Mouse (Mus musculus): ENCODE results near the gene Nfix. TPM values are rescaled to one million over a fixed set of nuclear protein-coding genes. Genes with fewer than 3 reads are reported as not detected.

Gene Nfix
- total RNA-seq, 2 experiments from 2014 or later: 447 to 529 TPM

DNA sequence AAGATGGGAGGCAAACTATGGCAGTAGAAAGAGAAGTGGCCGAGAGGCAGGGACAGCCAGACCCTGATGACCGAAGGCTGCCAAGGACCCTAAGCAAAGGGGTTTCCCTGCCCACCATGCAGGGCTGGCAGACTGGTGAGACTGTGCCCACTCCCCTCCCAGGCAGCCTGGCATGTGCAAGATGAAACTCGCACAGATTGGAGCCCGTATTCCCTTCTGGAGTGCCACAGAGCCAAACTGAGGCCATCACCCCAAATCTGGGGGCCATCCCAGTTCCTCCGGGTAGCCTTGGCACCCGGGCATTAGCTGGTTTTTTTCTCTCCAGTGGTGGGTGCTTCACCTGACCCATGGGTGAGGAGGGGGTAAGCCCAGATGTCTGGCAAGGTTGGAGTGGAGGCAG lies 2.2 kb downstream of the Nfix start:
- DNase-seq: no peak

DNA sequence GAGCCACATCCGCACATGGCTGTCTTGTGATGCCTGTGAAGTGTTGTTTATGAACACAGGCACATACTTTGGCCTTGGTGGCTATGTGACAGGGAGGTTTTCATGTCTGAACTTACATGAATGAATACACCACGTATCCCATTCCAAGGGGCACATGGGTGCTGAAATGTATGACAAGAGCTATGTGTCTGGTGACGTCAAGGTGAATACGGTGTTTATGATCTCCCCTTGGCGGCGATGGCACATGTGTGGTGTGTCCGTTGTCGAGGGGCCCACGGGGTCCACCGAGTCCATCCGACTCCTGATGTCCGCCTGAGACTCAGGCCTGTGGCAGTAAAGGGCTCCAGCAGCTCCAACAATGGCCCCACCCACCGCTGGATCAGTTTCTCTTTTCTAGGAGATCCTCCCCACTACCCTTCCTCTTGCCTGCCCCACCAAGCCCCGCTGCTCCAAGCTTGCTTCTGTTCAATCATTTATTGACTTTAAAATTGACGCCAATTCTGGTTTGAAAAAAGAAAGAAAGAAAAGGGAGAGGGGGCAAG lies 2.8 kb downstream of the Nfix start:
- peak; percentile 39 for DNase-seq

- DNase-seq: peak; percentile 51
Measured at GRCm38 (mm10) chr8:84794486-84794885, 5.7 kb downstream of the Nfix start.

GRCm38 (mm10) chr8:84793791-84794485 lies 6.2 kb downstream of the Nfix start:
- DNase-seq: peak; percentile 80

DNA sequence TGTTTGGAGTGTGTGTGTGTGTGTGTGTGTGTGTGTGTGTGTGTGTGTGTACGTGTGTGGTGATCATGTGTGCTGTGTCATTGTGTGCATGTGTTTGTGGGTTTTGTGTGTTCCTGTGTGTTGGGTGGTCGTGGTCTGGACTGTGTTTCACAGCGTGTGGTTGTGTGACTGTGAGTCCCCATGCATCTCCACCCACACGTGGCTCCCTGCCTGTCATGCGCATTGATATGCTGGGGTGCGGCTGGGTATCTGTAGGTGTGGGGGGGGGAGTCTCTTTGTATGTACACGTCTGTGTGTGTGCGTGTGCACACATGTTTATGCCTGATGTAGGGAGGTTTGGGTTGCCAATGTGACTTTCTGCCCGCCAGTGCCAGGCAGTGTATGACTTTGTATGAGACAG lies 7.0 kb downstream of the Nfix start:
- no peak for DNase-seq

DNA sequence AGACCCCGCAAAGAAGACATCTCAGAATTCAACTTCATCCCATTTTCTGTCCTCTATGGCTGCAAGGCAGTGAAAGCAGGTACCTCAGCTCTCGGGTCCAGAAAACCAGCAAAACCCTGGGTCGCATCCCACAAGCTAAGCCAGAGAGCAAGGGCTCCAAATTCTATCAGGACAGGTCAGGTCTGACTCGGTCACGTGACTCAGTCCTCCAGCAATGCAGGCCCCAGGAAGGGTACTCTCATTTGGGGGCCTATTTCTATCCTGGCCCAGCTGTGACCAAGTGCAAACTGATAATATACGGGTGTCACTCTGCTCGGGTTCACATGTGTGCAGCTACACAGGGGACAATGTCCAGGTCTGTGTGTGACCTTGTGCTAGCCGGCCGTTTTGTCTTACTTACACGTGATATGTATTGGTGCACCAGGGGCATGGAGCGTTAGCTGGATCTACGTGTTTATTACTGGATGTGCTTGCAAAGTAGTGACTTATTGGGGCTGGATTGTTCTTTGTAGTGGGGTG lies 7.7 kb downstream of the Nfix start:
- DNase-seq: no peak

- DNase-seq: peak; percentile 33
Measured at GRCm38 (mm10) chr8:84790537-84790936, 9.6 kb downstream of the Nfix start.

DNA sequence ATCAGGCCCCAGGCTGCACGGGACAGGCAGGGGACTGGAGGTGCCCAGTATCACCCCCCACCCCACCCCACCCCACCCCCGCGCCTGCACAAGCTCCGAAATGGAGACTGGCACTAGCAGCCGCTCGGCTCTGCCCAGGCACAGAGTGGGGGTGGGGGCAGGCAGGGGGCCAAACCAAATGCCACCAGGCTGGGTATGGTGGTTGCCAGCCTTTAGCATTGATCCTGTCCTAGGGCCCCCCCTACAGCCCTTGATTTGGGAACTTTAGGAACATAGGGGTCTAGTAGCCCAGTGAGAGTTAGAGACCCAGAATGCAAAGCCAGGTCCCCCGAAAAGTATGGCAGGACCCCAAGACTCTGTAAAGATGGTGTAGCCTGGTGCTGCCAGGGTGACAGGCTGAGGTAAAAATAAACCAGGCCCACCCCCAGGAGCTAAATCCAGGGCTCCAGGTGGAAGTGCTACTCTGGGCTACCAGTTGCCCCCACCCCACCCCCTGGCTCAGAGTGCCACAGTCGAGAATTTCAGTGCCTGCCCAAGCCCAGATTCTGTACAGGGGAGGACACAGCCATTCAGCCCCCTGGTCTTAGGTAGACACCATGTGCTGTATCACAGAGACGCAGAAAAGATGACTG lies 10.2 kb downstream of the Nfix start:
- DNase-seq: peak; percentile 86

DNA sequence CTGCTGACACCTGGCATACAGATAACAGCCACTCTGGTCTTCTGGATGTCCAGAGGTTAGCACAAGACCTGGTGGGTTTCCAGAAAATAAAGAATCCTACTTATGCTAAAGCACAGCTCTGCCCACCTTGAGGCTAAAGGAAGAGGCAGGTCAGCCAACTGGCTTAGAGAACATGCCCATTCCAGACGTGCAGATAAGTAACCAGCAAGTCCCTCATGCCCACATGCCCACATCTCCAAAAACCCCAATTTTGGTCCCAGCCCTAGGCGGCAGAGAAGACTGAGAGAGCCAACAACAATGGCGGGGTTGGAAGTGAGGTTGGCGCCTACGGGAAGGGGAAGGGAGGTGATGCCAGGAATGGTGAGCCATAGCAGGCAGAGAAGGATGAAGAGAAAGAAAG lies 10.8 kb downstream of the Nfix start:
- no peak for DNase-seq

- DNase-seq: peak; percentile 78
Measured at GRCm38 (mm10) chr8:84788896-84789295, 11.2 kb downstream of the Nfix start.

- no peak for DNase-seq
Measured at GRCm38 (mm10) chr8:84787523-84788302, 12.4 kb downstream of the Nfix start.

DNA sequence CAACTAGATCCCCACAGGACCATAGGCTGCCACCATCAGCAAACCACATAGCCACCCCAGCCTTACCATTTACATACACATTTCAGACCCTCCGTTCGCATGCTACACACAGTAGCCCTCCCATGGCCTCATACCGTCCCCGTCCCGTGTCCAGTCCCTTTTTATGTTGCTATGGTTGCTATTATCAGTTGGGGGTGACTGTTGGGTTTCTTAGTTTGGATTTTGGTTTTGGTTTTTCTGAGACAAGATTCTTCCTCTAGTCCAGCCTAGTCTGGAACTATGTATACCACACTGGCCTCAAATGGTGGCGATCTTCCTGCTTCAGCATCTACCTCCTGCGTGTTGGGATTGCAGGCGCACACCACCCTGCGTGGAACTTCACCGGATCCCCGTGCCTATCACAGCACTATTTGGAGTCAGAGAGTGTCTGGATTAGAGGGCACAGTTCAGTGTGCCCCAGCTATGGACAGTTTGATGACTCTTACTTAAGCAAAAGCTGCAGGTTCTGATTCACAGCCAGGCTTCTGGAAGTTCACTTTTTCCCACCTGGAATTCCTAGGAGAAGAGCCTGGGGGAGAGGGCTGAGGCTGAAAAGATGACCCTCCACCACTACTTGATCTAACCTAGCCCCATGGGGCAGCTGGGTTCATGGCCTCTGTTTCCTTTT lies 13.2 kb downstream of the Nfix start:
- no peak for DNase-seq

- DNase-seq: peak; percentile 78
Measured at GRCm38 (mm10) chr8:84785756-84786677, 14.1 kb downstream of the Nfix start.

- no peak for DNase-seq
Measured at GRCm38 (mm10) chr8:84785506-84785755, 14.7 kb downstream of the Nfix start.

DNA sequence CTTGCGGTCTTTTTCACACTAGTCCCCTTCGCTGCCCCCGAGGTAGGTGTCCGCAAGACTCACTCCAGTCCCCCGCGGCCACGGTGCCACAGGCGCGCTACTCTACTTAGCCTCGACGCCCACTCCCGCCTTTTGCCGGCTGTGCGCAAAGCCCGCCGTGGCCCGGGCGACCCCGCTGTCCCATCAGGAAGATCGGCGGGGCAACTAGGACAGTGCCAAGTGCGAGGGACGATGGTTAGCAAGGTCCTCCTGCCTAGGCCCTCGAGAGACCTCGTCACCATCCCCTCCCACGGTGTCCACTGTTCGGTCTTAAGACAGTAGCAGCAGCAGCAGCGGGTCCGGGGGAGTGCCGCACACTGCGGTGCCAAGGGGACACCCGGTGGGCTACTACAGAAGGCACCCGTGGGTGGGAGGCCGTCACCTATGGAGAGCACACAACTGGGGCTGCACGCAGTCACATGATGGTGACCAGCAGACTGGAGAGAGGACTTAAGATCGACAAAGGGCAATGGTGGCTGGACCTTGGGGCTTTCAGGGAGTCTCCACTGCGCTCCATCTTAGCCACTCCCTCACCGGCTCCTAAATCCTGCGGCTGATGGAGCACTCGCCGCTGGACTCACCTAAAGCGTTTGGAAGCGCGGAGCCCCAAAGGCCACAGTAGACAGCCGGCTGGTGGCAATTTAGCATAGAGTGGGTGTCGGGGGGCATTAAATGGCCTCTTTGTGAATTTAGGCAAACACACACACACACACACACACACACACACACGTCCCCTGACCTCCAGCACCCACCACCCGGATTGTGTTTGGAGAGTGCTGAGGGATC lies 15.3 kb downstream of the Nfix start:
- DNase-seq: no peak

GRCm38 (mm10) chr8:84783919-84784581 lies 16.1 kb downstream of the Nfix start:
- no peak for DNase-seq

DNA sequence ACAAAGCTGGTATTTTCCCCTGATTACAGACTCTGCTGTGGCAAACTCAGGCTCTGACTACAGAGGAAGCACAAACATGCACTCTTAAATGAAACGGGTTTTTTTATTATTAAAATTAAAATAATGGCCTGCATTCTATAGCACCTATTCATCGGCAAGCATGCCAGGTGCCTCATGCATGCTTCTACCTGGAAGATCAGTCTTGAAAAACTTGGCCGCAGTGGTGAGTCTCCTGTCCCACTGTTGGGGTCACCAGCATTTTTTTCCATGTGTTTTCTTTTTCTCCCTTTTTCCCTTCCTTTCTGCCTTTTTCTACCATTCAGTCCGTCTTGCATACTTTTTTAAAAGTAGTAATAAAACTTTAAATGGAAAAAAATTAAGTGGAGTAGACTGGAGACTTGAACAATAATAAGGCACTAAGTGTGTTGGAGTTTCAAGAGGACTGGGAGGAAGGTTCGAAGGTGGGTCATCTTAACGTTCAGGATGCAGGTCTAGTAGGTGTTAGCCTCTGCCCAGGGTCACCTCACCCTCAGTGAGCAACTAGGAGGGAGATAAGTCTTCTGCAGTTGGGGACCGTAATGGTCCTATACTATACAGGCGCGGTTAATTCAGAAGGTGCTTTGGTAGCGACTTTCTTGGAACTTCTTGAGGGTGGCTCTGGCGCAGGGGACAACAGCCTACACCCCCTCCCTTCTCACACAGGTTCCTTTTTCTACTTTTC lies 16.8 kb downstream of the Nfix start:
- no peak for DNase-seq

GRCm38 (mm10) chr8:84782680-84783079 lies 17.5 kb downstream of the Nfix start:
- no peak for DNase-seq
